Mouse (Mus musculus) heart, adult 9 months (tissue): Measurements from ENCODE around the gene Crtc3.

Experiments used
- DNase-seq, 2 experiments: peaks; one replicate each; pipeline ENCODE4 v3.0.0; 2022; ENCODE audit warnings: low spot score in 2 of 2

Crtc3 gene

GRCm38 (mm10) chr7:80688556-80689220 is at the start of gene Crtc3:
Gene Crtc3 (minus strand): TSS chr7:80688877.
- peak; percentile 73 to 75 for DNase-seq

GRCm38 (mm10) chr7:80736199-80736598 is 47.5 kb upstream of the Crtc3 start:
- no peak for DNase-seq

- DNase-seq, result no peak
Observed at GRCm38 (mm10) chr7:80732986-80733385, 44.3 kb upstream of the Crtc3 start.

- DNase-seq, result peak in 1 of 2 experiments; percentile 59
Observed at GRCm38 (mm10) chr7:80729662-80730061, 41.0 kb upstream of the Crtc3 start.

GRCm38 (mm10) chr7:80721041-80721440 is 32.4 kb upstream of the Crtc3 start:
- no peak for DNase-seq

GRCm38 (mm10) chr7:80719582-80719981 is 30.9 kb upstream of the Crtc3 start:
- DNase-seq, result no peak

GRCm38 (mm10) chr7:80719038-80719437 is 30.4 kb upstream of the Crtc3 start:
- DNase-seq, result no peak

GRCm38 (mm10) chr7:80718471-80718870 is 29.8 kb upstream of the Crtc3 start:
- no peak for DNase-seq

GRCm38 (mm10) chr7:80716758-80717157 is 28.1 kb upstream of the Crtc3 start:
- no peak for DNase-seq

GRCm38 (mm10) chr7:80715306-80715705 is 26.6 kb upstream of the Crtc3 start:
- no peak for DNase-seq

- DNase-seq, result no peak
Observed at GRCm38 (mm10) chr7:80711496-80711895, 22.8 kb upstream of the Crtc3 start.

GRCm38 (mm10) chr7:80710333-80710732 is 21.7 kb upstream of the Crtc3 start:
- no peak for DNase-seq

- no peak for DNase-seq
Observed at GRCm38 (mm10) chr7:80704066-80704465, 15.4 kb upstream of the Crtc3 start.

GRCm38 (mm10) chr7:80702510-80702909 is 13.8 kb upstream of the Crtc3 start:
- no peak for DNase-seq

GRCm38 (mm10) chr7:80699709-80700108 is 11.0 kb upstream of the Crtc3 start:
- no peak for DNase-seq

- no peak for DNase-seq
Observed at GRCm38 (mm10) chr7:80698940-80699339, 10.3 kb upstream of the Crtc3 start.

GRCm38 (mm10) chr7:80697859-80698258 is 9.2 kb upstream of the Crtc3 start:
- DNase-seq, result no peak

GRCm38 (mm10) chr7:80696903-80697302 is 8.2 kb upstream of the Crtc3 start:
- DNase-seq, result no peak

GRCm38 (mm10) chr7:80696334-80696733 is 7.7 kb upstream of the Crtc3 start:
- DNase-seq, result no peak

GRCm38 (mm10) chr7:80692472-80692871 is 3.8 kb upstream of the Crtc3 start:
- no peak for DNase-seq

- no peak for DNase-seq
Observed at GRCm38 (mm10) chr7:80691131-80691530, 2.5 kb upstream of the Crtc3 start.

- DNase-seq, result peak; percentile 37 to 54
Observed at GRCm38 (mm10) chr7:80689221-80689591, 529 bp upstream of the Crtc3 start.

- DNase-seq, result peak; percentile 55 to 60
Observed at GRCm38 (mm10) chr7:80687721-80688555, 739 bp downstream of the Crtc3 start.
